Mouse (Mus musculus) limb, embryonic 11.5 days (tissue): ENCODE data around the gene Bclaf1. TPM values are rescaled to one million over a fixed set of nuclear protein-coding genes. Genes with fewer than 3 reads are reported as not detected.

ENCODE experiments used
- ATAC-seq: fragments of 200-750 bp; cut with Nextera tagmentation; 2 replicates; pipeline ENCODE4 v1.8.0; 2017; ENCODE audit warnings: low read depth; ENCODE audit not compliant: insufficient number of reproducible peaks, low FRiP score, low TSS enrichment
- DNase-seq: peaks from one replicate; pipeline ENCODE4 v3.0.0-alpha.2; 2015; ENCODE audit warnings: low spot score
- H3K27ac ChIP-seq: fragments of 300-500 bp; sonication (generic); replicated peaks from 2 replicates; pipeline ENCODE4 v1.5.1; 2014; ENCODE audit warnings: low read depth, mild to moderate bottlenecking, low read length
- H3K27me3 ChIP-seq: fragments of 300-500 bp; sonication (generic); 2 replicates; pipeline ENCODE4 v1.6.1; 2014; ENCODE audit warnings: mild to moderate bottlenecking, low read length, mixed read lengths; ENCODE audit not compliant: control insufficient read depth, insufficient read depth
- H3K36me3 ChIP-seq: fragments of 300-500 bp; sonication (generic); 2 replicates; pipeline ENCODE4 v1.6.1; 2014; ENCODE audit warnings: mild to moderate bottlenecking, low read length, moderate library complexity, mixed read lengths; ENCODE audit not compliant: control insufficient read depth, insufficient read depth
- H3K4me1 ChIP-seq: fragments of 300-500 bp; sonication (generic); 2 replicates; pipeline ENCODE4 v1.6.1; 2014; ENCODE audit warnings: low read length, mixed read lengths; ENCODE audit not compliant: control insufficient read depth, insufficient read depth
- H3K4me2 ChIP-seq: fragments of 300-500 bp; sonication (generic); 2 replicates; pipeline ENCODE4 v1.6.1; 2014; ENCODE audit warnings: low read depth, mild to moderate bottlenecking, moderate library complexity; ENCODE audit not compliant: severe bottlenecking
- H3K4me3 ChIP-seq: fragments of 300-500 bp; sonication (generic); 2 replicates; pipeline ENCODE4 v1.5.1; 2014; ENCODE audit warnings: low read depth, low read length
- H3K9ac ChIP-seq: fragments of 300-500 bp; sonication (generic); 2 replicates; pipeline ENCODE4 v1.6.1; 2014; ENCODE audit warnings: mild to moderate bottlenecking, low read length
- H3K9me3 ChIP-seq: fragments of 300-500 bp; sonication (generic); 2 replicates; pipeline ENCODE4 v1.6.1; 2016; ENCODE audit warnings: low read length; ENCODE audit not compliant: control insufficient read depth
- WGBS: fragments of 180-500 bp; shearing (Covaris S2); extraction: QIAGEN DNeasy Blood & Tissue Kit; methylation state at CpG from one replicate; pipeline ENCODE4 v1.1.7; 2014; 5-methylcytosine and 5-hydroxymethylcytosine counted together
- polyA plus RNA-seq: library from polyadenylated mRNA; unstranded; fragments of >200 nt; fragmentation: Nextera tagmentation; extraction: Ambion mirVana; gene quantifications from 2 replicates; pipeline ENCODE4 v1.2.1, GENCODE M21; 2014

Bclaf1 gene
- polyA plus RNA-seq, result 176 and 185 TPM in 2 replicates

- WGBS, result under 1% methylated on average over 84 of the region's 84 CpGs
- no peaks in the 10 kb centered on the region for H3K36me3 ChIP-seq
These were observed at the start of gene Bclaf1 for GRCm38 (mm10) chr10:20311918-20312735. Gene Bclaf1 (plus strand): TSS chr10:20312469.

GRCm38 (mm10) chr10:20262896-20263295 is 49.4 kb upstream of the Bclaf1 start:
- ATAC-seq, result no peak
- 83% methylated on average over 6 of the region's 6 CpGs for WGBS
- H3K9me3 ChIP-seq, result no peaks in the 10 kb centered on the region

More at GRCm38 (mm10) chr10:20311918-20312735, at the start of gene Bclaf1:
- H3K27me3 ChIP-seq, result no peaks in the 10 kb centered on the region
- H3K9ac ChIP-seq, result peak within 1 kb of the TSS; percentile 91
- H3K4me1 ChIP-seq, result peaks cover 7% of the 10 kb centered on the region; the same call in 1 of the 2 replicates
- peak; percentile 100 for DNase-seq
- no peaks in the 10 kb centered on the region for H3K9me3 ChIP-seq
- peak within 1 kb of the TSS; percentile 99 for H3K27ac ChIP-seq
- ATAC-seq, result peak; percentile 99
- H3K4me3 ChIP-seq, result peak within 1 kb of the TSS; percentile 62
- peak within 1 kb of the TSS; percentile 72 for H3K4me2 ChIP-seq

GRCm38 (mm10) chr10:20264479-20264878 is 47.8 kb upstream of the Bclaf1 start:
- Histone ChIP-seq H3K4me1 (no peaks in the 10 kb centered on the region; the same call in 1 of the 2 replicates), H3K27me3 (no peaks in the 10 kb centered on the region)
- WGBS, result 91% methylated on average over 7 of the region's 7 CpGs

More at GRCm38 (mm10) chr10:20262896-20263295, 49.4 kb upstream of the Bclaf1 start:
- Histone ChIP-seq H3K4me1 (0 out of 2 replicates have a peak, but pooled peaks cover 4% of the 10 kb centered on the region), H3K27ac (no peak overlapping the region), H3K4me2 (no peak overlapping the region), H3K4me3 (no peak overlapping the region), H3K9ac (no peak overlapping the region), H3K27me3 (no peaks in the 10 kb centered on the region), H3K36me3 (no peaks in the 10 kb centered on the region)
- no peak for DNase-seq

GRCm38 (mm10) chr10:20267032-20267431 is 45.2 kb upstream of the Bclaf1 start:
- H3K4me1 ChIP-seq, result no peaks in the 10 kb centered on the region; the same call in 1 of the 2 replicates
- 64% methylated on average over 10 of the region's 10 CpGs for WGBS
- no peak overlapping the region for H3K4me3 ChIP-seq
- H3K9me3 ChIP-seq, result no peaks in the 10 kb centered on the region
- no peak for DNase-seq
- H3K27me3 ChIP-seq, result no peaks in the 10 kb centered on the region
- no peak for ATAC-seq
- no peak overlapping the region for H3K4me2 ChIP-seq
- no peak overlapping the region for H3K9ac ChIP-seq
- H3K27ac ChIP-seq, result no peak overlapping the region
- H3K36me3 ChIP-seq, result no peaks in the 10 kb centered on the region

More at GRCm38 (mm10) chr10:20264479-20264878, 47.8 kb upstream of the Bclaf1 start:
- H3K9me3 ChIP-seq, result no peaks in the 10 kb centered on the region
- DNase-seq, result no peak
- no peak overlapping the region for H3K9ac ChIP-seq
- no peaks in the 10 kb centered on the region for H3K36me3 ChIP-seq
- no peak overlapping the region for H3K27ac ChIP-seq
- no peak overlapping the region for H3K4me3 ChIP-seq
- H3K4me2 ChIP-seq, result no peak overlapping the region
- ATAC-seq, result no peak

GRCm38 (mm10) chr10:20268945-20269344 is 43.3 kb upstream of the Bclaf1 start:
- no peak for DNase-seq

GRCm38 (mm10) chr10:20272380-20272779 is 39.9 kb upstream of the Bclaf1 start:
- no peak overlapping the region for H3K4me2 ChIP-seq
- H3K4me3 ChIP-seq, result no peak overlapping the region
- H3K9me3 ChIP-seq, result no peaks in the 10 kb centered on the region
- WGBS, result 95% methylated on average over 5 of the region's 5 CpGs
- no peak for ATAC-seq
- DNase-seq, result no peak
- H3K9ac ChIP-seq, result no peak overlapping the region
- no peak overlapping the region for H3K27ac ChIP-seq
- no peaks in the 10 kb centered on the region for H3K36me3 ChIP-seq
- no peaks in the 10 kb centered on the region for H3K27me3 ChIP-seq
- no peaks in the 10 kb centered on the region; the same call in 1 of the 2 replicates for H3K4me1 ChIP-seq

More at GRCm38 (mm10) chr10:20268945-20269344, 43.3 kb upstream of the Bclaf1 start:
- Histone ChIP-seq H3K36me3 (no peaks in the 10 kb centered on the region), H3K4me2 (no peak overlapping the region; the same call in 1 of the 2 replicates), H3K27ac (no peak overlapping the region), H3K9ac (no peak overlapping the region), H3K4me1 (no peaks in the 10 kb centered on the region; the same call in 1 of the 2 replicates), H3K27me3 (no peaks in the 10 kb centered on the region), H3K9me3 (no peaks in the 10 kb centered on the region), H3K4me3 (no peak overlapping the region)
- no peak for ATAC-seq
- WGBS, result 34% methylated on average over 7 of the region's 7 CpGs

- Histone ChIP-seq H3K4me2 (no peak overlapping the region), H3K4me3 (no peak overlapping the region), H3K36me3 (no peaks in the 10 kb centered on the region), H3K9me3 (no peaks in the 10 kb centered on the region), H3K9ac (no peak overlapping the region), H3K4me1 (no peaks in the 10 kb centered on the region; the same call in 1 of the 2 replicates), H3K27me3 (no peaks in the 10 kb centered on the region), H3K27ac (no peak overlapping the region)
- DNase-seq (no peak), ATAC-seq (no peak)
- WGBS, result 64% methylated on average over 15 of the region's 15 CpGs
These were observed 39.0 kb upstream of the Bclaf1 start for GRCm38 (mm10) chr10:20273278-20273677.

- no peaks in the 10 kb centered on the region for H3K9me3 ChIP-seq
- no peak overlapping the region for H3K9ac ChIP-seq
- H3K27me3 ChIP-seq, result no peaks in the 10 kb centered on the region
- H3K27ac ChIP-seq, result no peak overlapping the region
- H3K4me2 ChIP-seq, result no peak overlapping the region
- H3K36me3 ChIP-seq, result no peaks in the 10 kb centered on the region
- no peak for ATAC-seq
- 82% methylated on average over 9 of the region's 9 CpGs for WGBS
- no peaks in the 10 kb centered on the region; the same call in 1 of the 2 replicates for H3K4me1 ChIP-seq
- DNase-seq, result no peak
- no peak overlapping the region for H3K4me3 ChIP-seq
These were observed 38.2 kb upstream of the Bclaf1 start for GRCm38 (mm10) chr10:20274022-20274421.
